Mouse (Mus musculus): ENCODE results near the gene Sept9.

DNA sequence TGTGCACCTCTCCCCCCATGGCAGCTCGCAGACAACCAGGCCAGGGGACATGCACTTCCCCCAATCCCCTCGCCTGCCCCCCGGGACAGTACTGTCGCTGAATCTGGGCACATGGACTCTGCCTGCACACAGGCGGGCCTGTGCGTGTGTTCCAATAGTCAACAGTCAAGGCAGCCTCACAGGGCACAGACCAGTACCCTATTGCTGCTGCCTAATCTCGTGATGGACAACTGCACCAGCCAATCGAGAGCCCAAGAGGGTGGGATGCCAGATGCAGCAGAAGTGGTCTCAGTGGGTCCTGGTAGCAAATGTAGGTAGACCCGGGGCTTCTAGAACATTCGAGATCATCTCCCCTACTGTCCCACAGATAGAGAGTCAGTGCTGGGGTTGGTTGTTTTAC, 187.8 kb downstream of the Sept9 start:
- no peak for TF ChIP-seq CTCF (IDR thresholded peaks at IDR 0.05; ENCODE audit: extremely low read depth, insufficient read depth, low read length)
- no peak for TF ChIP-seq POLR2A (IDR thresholded peaks at IDR 0.05; ENCODE audit: extremely low read depth, insufficient read depth, low read length)

Data from cortical plate, adult 2 months (tissue).